Mouse (Mus musculus): ENCODE measurements around the gene Krtap1-3.

Krtap1-3 gene

GRCm38 (mm10) chr11:99581564-99581963 is 9.6 kb downstream of the Krtap1-3 start:
- DNase-seq (ENCODE audit: low read depth, low spot score) = no peak
- Histone ChIP-seq H3K36me3 (ENCODE audit: control insufficient read depth, insufficient read depth, low read length, poor library complexity, severe bottlenecking) (no peaks in the 10 kb centered on the region), H3K27me3 (ENCODE audit: control insufficient read depth, insufficient read depth, low read length, poor library complexity, severe bottlenecking) (no peaks in the 10 kb centered on the region)

GRCm38 (mm10) chr11:99581051-99581450 is 10.1 kb downstream of the Krtap1-3 start:
- no peaks in the 10 kb centered on the region for H3K36me3 ChIP-seq (ENCODE audit: control insufficient read depth, insufficient read depth, low read length, poor library complexity, severe bottlenecking)
- DNase-seq (ENCODE audit: low read depth, low spot score) = no peak
- H3K27me3 ChIP-seq (ENCODE audit: control insufficient read depth, insufficient read depth, low read length, poor library complexity, severe bottlenecking) = no peaks in the 10 kb centered on the region

GRCm38 (mm10) chr11:99580636-99581035 is 10.5 kb downstream of the Krtap1-3 start, which contains the start of gene Krtap1-5:
TSS of gene Krtap1-5 (minus strand) at chr11:99581016.
- no peak for DNase-seq (ENCODE audit: low read depth, low spot score)
- H3K36me3 ChIP-seq (ENCODE audit: control insufficient read depth, insufficient read depth, low read length, poor library complexity, severe bottlenecking) = no peaks in the 10 kb centered on the region

GRCm38 (mm10) chr11:99574106-99574505 is 17.0 kb downstream of the Krtap1-3 start:
- H3K36me3 ChIP-seq (ENCODE audit: control insufficient read depth, insufficient read depth, low read length, poor library complexity, severe bottlenecking) = no peaks in the 10 kb centered on the region
- DNase-seq (ENCODE audit: low read depth, low spot score) = peak; percentile 59
- H3K27me3 ChIP-seq (ENCODE audit: control insufficient read depth, insufficient read depth, low read length, poor library complexity, severe bottlenecking) = no peaks in the 10 kb centered on the region

More at GRCm38 (mm10) chr11:99580636-99581035, 10.5 kb downstream of the Krtap1-3 start, which contains the start of gene Krtap1-5:
- H3K27me3 ChIP-seq (ENCODE audit: control insufficient read depth, insufficient read depth, low read length, poor library complexity, severe bottlenecking) = no peaks in the 10 kb centered on the region

- DNase-seq (ENCODE audit: low read depth, low spot score) = no peak
- no peaks in the 10 kb centered on the region for H3K27me3 ChIP-seq (ENCODE audit: control insufficient read depth, insufficient read depth, low read length, poor library complexity, severe bottlenecking)
- H3K36me3 ChIP-seq (ENCODE audit: control insufficient read depth, insufficient read depth, low read length, poor library complexity, severe bottlenecking) = no peaks in the 10 kb centered on the region
Observed at GRCm38 (mm10) chr11:99573164-99573563, 18.0 kb downstream of the Krtap1-3 start.

GRCm38 (mm10) chr11:99566530-99566929 is 24.6 kb downstream of the Krtap1-3 start, which contains the start of gene Krtap3-1:
TSS of gene Krtap3-1 (minus strand) at chr11:99566630.
- no peaks in the 10 kb centered on the region for H3K36me3 ChIP-seq (ENCODE audit: control insufficient read depth, insufficient read depth, low read length, poor library complexity, severe bottlenecking)
- DNase-seq (ENCODE audit: low read depth, low spot score) = no peak

GRCm38 (mm10) chr11:99562580-99562979 is 28.6 kb downstream of the Krtap1-3 start:
- no peak for DNase-seq (ENCODE audit: low read depth, low spot score)
- Histone ChIP-seq H3K27me3 (ENCODE audit: control insufficient read depth, insufficient read depth, low read length, poor library complexity, severe bottlenecking) (no peaks in the 10 kb centered on the region), H3K36me3 (ENCODE audit: control insufficient read depth, insufficient read depth, low read length, poor library complexity, severe bottlenecking) (no peaks in the 10 kb centered on the region)

More at GRCm38 (mm10) chr11:99566530-99566929, 24.6 kb downstream of the Krtap1-3 start, which contains the start of gene Krtap3-1:
- no peaks in the 10 kb centered on the region for H3K27me3 ChIP-seq (ENCODE audit: control insufficient read depth, insufficient read depth, low read length, poor library complexity, severe bottlenecking)

GRCm38 (mm10) chr11:99559366-99559765 is 31.8 kb downstream of the Krtap1-3 start, which contains the start of gene Gm11939:
TSS of gene Gm11939 (minus strand) at chr11:99559466.
- no peaks in the 10 kb centered on the region for H3K36me3 ChIP-seq (ENCODE audit: control insufficient read depth, insufficient read depth, low read length, poor library complexity, severe bottlenecking)
- H3K27me3 ChIP-seq (ENCODE audit: control insufficient read depth, insufficient read depth, low read length, poor library complexity, severe bottlenecking) = no peaks in the 10 kb centered on the region
- no peak for DNase-seq (ENCODE audit: low read depth, low spot score)

GRCm38 (mm10) chr11:99557976-99558745 is 33.0 kb downstream of the Krtap1-3 start:
- no peak for DNase-seq (ENCODE audit: low read depth, low spot score)
- no peaks in the 10 kb centered on the region for H3K36me3 ChIP-seq (ENCODE audit: control insufficient read depth, insufficient read depth, low read length, poor library complexity, severe bottlenecking)
- H3K27me3 ChIP-seq (ENCODE audit: control insufficient read depth, insufficient read depth, low read length, poor library complexity, severe bottlenecking) = no peaks in the 10 kb centered on the region

- no peaks in the 10 kb centered on the region for H3K27me3 ChIP-seq (ENCODE audit: control insufficient read depth, insufficient read depth, low read length, poor library complexity, severe bottlenecking)
- DNase-seq (ENCODE audit: low read depth, low spot score) = no peak
- no peaks in the 10 kb centered on the region for H3K36me3 ChIP-seq (ENCODE audit: control insufficient read depth, insufficient read depth, low read length, poor library complexity, severe bottlenecking)
Observed at GRCm38 (mm10) chr11:99556753-99557152, 34.4 kb downstream of the Krtap1-3 start, which contains the start of gene Krtap3-2. TSS of gene Krtap3-2 (minus strand) at chr11:99556853.

GRCm38 (mm10) chr11:99556195-99556594 is 34.9 kb downstream of the Krtap1-3 start:
- Histone ChIP-seq H3K36me3 (ENCODE audit: control insufficient read depth, insufficient read depth, low read length, poor library complexity, severe bottlenecking) (no peaks in the 10 kb centered on the region), H3K27me3 (ENCODE audit: control insufficient read depth, insufficient read depth, low read length, poor library complexity, severe bottlenecking) (no peaks in the 10 kb centered on the region)
- no peak for DNase-seq (ENCODE audit: low read depth, low spot score)

GRCm38 (mm10) chr11:99550765-99551164 is 40.4 kb downstream of the Krtap1-3 start, which contains the start of gene Krtap3-3:
TSS of gene Krtap3-3 (minus strand) at chr11:99550865.
- no peaks in the 10 kb centered on the region for H3K36me3 ChIP-seq (ENCODE audit: control insufficient read depth, insufficient read depth, low read length, poor library complexity, severe bottlenecking)
- no peak for DNase-seq (ENCODE audit: low read depth, low spot score)
- H3K27me3 ChIP-seq (ENCODE audit: control insufficient read depth, insufficient read depth, low read length, poor library complexity, severe bottlenecking) = no peaks in the 10 kb centered on the region

GRCm38 (mm10) chr11:99547892-99548291 is 43.2 kb downstream of the Krtap1-3 start:
- no peaks in the 10 kb centered on the region for H3K27me3 ChIP-seq (ENCODE audit: control insufficient read depth, insufficient read depth, low read length, poor library complexity, severe bottlenecking)

More at GRCm38 (mm10) chr11:99547892-99548291, 43.2 kb downstream of the Krtap1-3 start:
- no peaks in the 10 kb centered on the region for H3K36me3 ChIP-seq (ENCODE audit: control insufficient read depth, insufficient read depth, low read length, poor library complexity, severe bottlenecking)
- no peak for DNase-seq (ENCODE audit: low read depth, low spot score)

All from splenic B cell, adult 2 months (primary cell).